Mouse (Mus musculus): ENCODE measurements around the gene Eif3k.

- TF ChIP-seq ZNF384 (IDR thresholded peaks at IDR 0.05; ENCODE audit: low read depth, low read length) (no peak), ZC3H11A (IDR thresholded peaks at IDR 0.05; ENCODE audit: borderline replicate concordance, low read depth, low read length) (no peak), HCFC1 (IDR thresholded peaks at IDR 0.05; ENCODE audit: borderline replicate concordance, insufficient read depth, low read length) (no peak), MAFK (IDR thresholded peaks at IDR 0.05; ENCODE audit: insufficient read depth, low read depth, low read length) (no peak), CHD2 (IDR thresholded peaks at IDR 0.05; ENCODE audit: low read depth, low read length) (no peak)
Observed at GRCm38 (mm10) chr7:28966181-28966580, 15.5 kb downstream of the Eif3k start.

Data from ES-E14 (cell line).